Mouse (Mus musculus): ENCODE data around the gene Cib2.

DNA sequence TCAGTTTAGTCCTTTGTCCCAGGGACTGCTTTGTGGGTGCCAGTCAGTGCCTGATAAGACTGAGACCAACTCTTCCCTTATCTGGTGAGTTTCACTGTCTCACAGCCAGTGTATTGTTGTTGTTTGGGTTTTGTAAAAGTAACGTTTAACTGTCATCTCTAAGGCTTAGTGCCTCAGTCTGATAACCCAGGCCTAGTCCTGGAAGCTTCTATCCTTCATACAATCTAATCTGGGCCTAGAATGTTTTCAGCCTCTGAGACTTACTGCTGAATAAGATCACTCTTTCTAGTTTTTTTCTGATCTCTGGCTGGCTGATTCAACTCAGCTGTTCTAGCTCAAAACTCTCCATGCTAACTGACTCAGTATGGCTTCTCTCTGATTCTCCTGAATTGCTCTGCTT, 23.7 kb upstream of the Cib2 start:
- TF ChIP-seq POLR2AphosphoS2 (IDR thresholded peaks at IDR 0.05; ENCODE audit: insufficient read length, low read depth): no peak
- TF ChIP-seq MAX (IDR thresholded peaks at IDR 0.05; ENCODE audit: low read depth): no peak
- no peak for TF ChIP-seq POLR2A (IDR thresholded peaks at IDR 0.05; ENCODE audit: insufficient read length, low read depth)
- TF ChIP-seq TCF12 (IDR thresholded peaks at IDR 0.05; ENCODE audit: insufficient read depth, poor library complexity, severe bottlenecking): no peak
- TF ChIP-seq USF1 (IDR thresholded peaks at IDR 0.05; ENCODE audit: low read depth): no peak
- no peak for TF ChIP-seq E2F4 (IDR thresholded peaks at IDR 0.05; ENCODE audit: insufficient read depth)

Data from myocyte (in vitro differentiated cells).